30 mouse cellular contexts compared by ENCODE assay signal in genomic region chr6:20092057-20092917, GRCm38 (mm10).
A peak's percentile ranks its signal among the peaks of the same experiment; 100 is the strongest.
DNase-seq lines count a peak whose midpoint lies in the region; ATAC-seq and TF ChIP-seq lines count a peak whose summit lies in the region.
"Had no signal": no experiment of that assay in that cellular context is flagged by ENCODE, and none has a peak within 500 bp of the region (broad histone marks: within the 10 kb centered on the region; RNA-seq: fewer than 3 reads in every experiment).

No protein-coding gene starts in this region.

- no peak overlapping the region for H3K4me3 ChIP-seq in kidney, postnatal 0 days (replicated peaks; ENCODE audit: low read depth, low read length)
- H3K4me3 ChIP-seq: embryonic facial prominence, embryonic 13.5 days; forebrain, embryonic 10.5 days; heart, embryonic 15.5 days; hindbrain, embryonic 12.5 days; intestine, embryonic 15.5 days; limb, embryonic 10.5 days; limb, embryonic 15.5 days; liver, embryonic 13.5 days had no signal

- DNase-seq in cerebellum, postnatal 4 days (ENCODE audit: low spot score in 2 of 2): no peak
- DNase-seq in kidney, postnatal 0 days (ENCODE audit: low spot score): peak; percentile 68
- no peak for DNase-seq in kidney, adult 11 months
- DNase-seq in cerebellum, adult 8-10 months: peak; percentile 49
- DNase-seq in cerebellum, postnatal 25 days: peak; percentile 62 to 72
- no peak for DNase-seq in gastrocnemius, postnatal 4 days (ENCODE audit: low spot score in 2 of 2)
- DNase-seq in right cerebral cortex, adult 18-20 months: no peak
- DNase-seq: adrenal gland, adult 8-10 months; heart, postnatal 36 days; kidney, postnatal 14 days; layer of hippocampus, postnatal 36 days; liver, embryonic 13.5 days; lung, adult 18-20 months; lung, postnatal 10 days; midbrain, embryonic 14.5 days; spleen, adult 18-20 months; thymus, postnatal 14 days had no signal

- peak; percentile 68; the same call in 1 of the 2 replicates for ATAC-seq in cerebellum, adult (ENCODE audit: insufficient number of reproducible peaks, low FRiP score, low TSS enrichment)
- ATAC-seq in kidney, postnatal 0 days (replicated peaks; ENCODE audit: low FRiP score, low read depth): no peak
- ATAC-seq: forebrain, embryonic 16.5 days; hindbrain, postnatal 0 days; intestine, embryonic 15.5 days had no signal

- H3K9me3 ChIP-seq in kidney, postnatal 0 days (replicated peaks; ENCODE audit: low read length): no peaks in the 10 kb centered on the region
- H3K9me3 ChIP-seq: embryonic facial prominence, embryonic 13.5 days; forebrain, embryonic 10.5 days; G1E; heart, embryonic 15.5 days; hindbrain, embryonic 12.5 days; intestine, embryonic 15.5 days; limb, embryonic 10.5 days; limb, embryonic 15.5 days; liver, embryonic 13.5 days had no signal

- no peak overlapping the region for H3K9ac ChIP-seq in kidney, postnatal 0 days (ENCODE audit: low read depth, low read length)
- H3K9ac ChIP-seq: embryonic facial prominence, embryonic 13.5 days; heart, embryonic 15.5 days; hindbrain, embryonic 12.5 days; intestine, embryonic 15.5 days; limb, embryonic 15.5 days; liver, embryonic 13.5 days had no signal

- no peak overlapping the region for H3K4me2 ChIP-seq in kidney, postnatal 0 days (ENCODE audit: low read length)
- H3K4me2 ChIP-seq: embryonic facial prominence, embryonic 13.5 days; heart, embryonic 15.5 days; hindbrain, embryonic 12.5 days; intestine, embryonic 15.5 days; limb, embryonic 15.5 days; liver, embryonic 13.5 days had no signal

- no peaks in the 10 kb centered on the region for H3K4me1 ChIP-seq in kidney, postnatal 0 days (replicated peaks; ENCODE audit: insufficient read depth, low read length)
- H3K4me1 ChIP-seq: embryonic facial prominence, embryonic 13.5 days; forebrain, embryonic 10.5 days; heart, embryonic 15.5 days; hindbrain, embryonic 12.5 days; intestine, embryonic 15.5 days; limb, embryonic 10.5 days; limb, embryonic 15.5 days; liver, embryonic 13.5 days had no signal

- no peaks in the 10 kb centered on the region for H3K27me3 ChIP-seq in kidney, postnatal 0 days (ENCODE audit: insufficient read depth, low read length)
- H3K27me3 ChIP-seq: CH12.LX; embryonic facial prominence, embryonic 13.5 days; heart, embryonic 15.5 days; hindbrain, embryonic 12.5 days; intestine, embryonic 15.5 days; limb, embryonic 15.5 days; liver, embryonic 13.5 days had no signal

- no peaks in the 10 kb centered on the region for H3K36me3 ChIP-seq in kidney, postnatal 0 days (ENCODE audit: insufficient read depth, low read length)
- H3K36me3 ChIP-seq: embryonic facial prominence, embryonic 13.5 days; forebrain, embryonic 10.5 days; G1E; heart, embryonic 15.5 days; hindbrain, embryonic 12.5 days; intestine, embryonic 15.5 days; limb, embryonic 10.5 days; limb, embryonic 15.5 days; liver, embryonic 13.5 days had no signal

- no peak overlapping the region for H3K27ac ChIP-seq in kidney, postnatal 0 days
- H3K27ac ChIP-seq: embryonic facial prominence, embryonic 13.5 days; forebrain, embryonic 10.5 days; heart, embryonic 15.5 days; hindbrain, embryonic 12.5 days; hindbrain, postnatal 0 days; intestine, embryonic 15.5 days; limb, embryonic 10.5 days; limb, embryonic 15.5 days; liver, embryonic 13.5 days; macrophage had no signal

- TF ChIP-seq CTCF in kidney, postnatal 0 days (IDR thresholded peaks at IDR 0.05; ENCODE audit: low read depth): no peak

- WGBS in kidney, postnatal 0 days: 59% methylated on average over 10 of the region's 10 CpGs

Comparison
In these comparisons a context has a peak if more than half of its experiments do, and no peak if none do; other contexts are left out.
1. DNase-seq: peak in kidney, postnatal 0 days (single experiment), cerebellum, adult 8-10 months (single experiment) and cerebellum, postnatal 25 days (2 of 2); none in cerebellum, postnatal 4 days (0 of 2), kidney, adult 11 months (single experiment), gastrocnemius, postnatal 4 days (0 of 2) and right cerebral cortex, adult 18-20 months (single experiment).